Mouse (Mus musculus): ENCODE measurements around the gene Man1c1.

Gene Man1c1

DNA sequence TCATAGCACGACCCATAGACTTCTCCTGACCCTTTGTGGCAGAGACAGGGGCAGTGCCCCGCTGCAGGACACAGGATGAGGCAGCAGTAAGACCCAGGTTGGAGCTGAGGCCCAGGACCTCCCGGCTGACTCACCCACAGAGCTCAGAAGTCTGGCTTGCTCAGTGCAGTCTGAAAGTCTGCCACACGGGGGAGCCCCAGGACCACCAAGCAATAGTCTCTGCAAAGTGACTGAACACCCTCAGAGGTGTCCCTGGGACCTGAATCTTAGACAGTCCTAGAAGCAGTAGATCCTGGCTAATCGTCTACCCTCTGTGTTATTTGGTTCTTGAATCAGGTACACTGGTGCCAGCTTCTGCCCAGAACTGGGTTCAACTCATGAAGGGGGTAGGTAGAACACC lies 160.8 kb downstream of the Man1c1 start:
- peak; percentile 95 for DNase-seq

DNA sequence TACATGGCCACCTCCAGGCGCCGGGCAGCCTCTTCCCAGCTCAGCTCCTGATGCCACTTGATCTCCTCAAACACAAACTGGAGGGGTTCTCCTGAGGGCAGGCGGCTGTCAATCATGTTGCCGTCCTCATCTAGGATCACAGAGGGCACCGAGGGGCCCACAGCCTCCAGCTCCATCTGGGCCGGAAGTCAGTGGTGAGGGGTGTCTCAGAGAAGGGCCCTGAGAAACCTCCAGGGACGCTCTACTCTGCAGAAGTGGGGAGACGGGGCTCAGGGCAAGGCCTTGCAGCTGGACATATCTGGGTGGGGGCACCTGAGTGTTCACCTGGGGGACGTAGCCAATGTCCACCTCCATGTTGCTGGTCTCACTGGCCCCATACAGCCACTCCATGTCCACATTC lies 161.4 kb downstream of the Man1c1 start:
- DNase-seq: no peak

DNA sequence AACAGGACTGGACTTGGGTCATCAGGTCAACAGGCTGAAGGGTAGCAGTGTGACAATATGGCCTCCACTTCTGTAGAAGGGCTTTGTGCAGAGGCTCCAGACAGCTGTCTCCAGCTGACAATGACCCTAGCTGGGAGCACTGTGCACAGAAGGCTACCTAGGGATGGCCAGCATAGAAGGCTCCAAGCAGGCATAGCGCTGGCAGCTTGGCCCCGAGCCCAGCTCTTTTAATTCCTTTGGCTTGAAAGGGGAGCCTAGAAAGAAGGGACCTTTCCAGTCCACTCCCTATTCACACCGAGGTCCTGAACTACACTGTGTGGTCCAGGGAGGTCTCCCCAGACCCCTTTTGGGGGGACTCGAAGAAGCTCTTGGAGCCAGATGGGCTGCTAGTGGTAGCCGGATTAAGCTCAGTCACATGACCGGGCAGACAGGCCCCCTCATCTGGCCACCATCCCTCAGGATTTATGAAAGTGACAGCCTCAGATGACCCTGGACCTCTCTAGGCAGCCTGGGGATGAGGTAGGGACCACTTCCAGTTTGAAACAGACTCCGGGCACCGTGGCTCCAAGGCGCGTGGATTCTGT lies 165.0 kb downstream of the Man1c1 start:
- peak; percentile 48 for DNase-seq

DNA sequence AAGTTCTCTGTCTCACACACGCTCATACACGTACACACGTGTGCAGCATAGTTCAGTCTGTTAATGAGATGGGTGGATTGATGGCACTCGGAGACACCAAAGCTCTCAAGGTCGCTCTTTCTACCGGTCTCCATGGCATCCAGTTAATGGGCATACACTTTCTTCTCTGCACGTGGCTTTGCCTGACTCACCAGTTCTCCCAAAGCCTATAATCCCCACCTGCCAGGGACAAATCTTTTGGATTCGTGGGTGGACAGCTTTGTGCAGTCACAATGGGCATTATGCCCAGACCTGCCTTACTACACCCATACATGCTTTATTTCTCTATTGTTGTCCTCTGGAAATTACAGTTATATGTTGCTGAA lies 168.3 kb downstream of the Man1c1 start:
- DNase-seq: no peak

DNA sequence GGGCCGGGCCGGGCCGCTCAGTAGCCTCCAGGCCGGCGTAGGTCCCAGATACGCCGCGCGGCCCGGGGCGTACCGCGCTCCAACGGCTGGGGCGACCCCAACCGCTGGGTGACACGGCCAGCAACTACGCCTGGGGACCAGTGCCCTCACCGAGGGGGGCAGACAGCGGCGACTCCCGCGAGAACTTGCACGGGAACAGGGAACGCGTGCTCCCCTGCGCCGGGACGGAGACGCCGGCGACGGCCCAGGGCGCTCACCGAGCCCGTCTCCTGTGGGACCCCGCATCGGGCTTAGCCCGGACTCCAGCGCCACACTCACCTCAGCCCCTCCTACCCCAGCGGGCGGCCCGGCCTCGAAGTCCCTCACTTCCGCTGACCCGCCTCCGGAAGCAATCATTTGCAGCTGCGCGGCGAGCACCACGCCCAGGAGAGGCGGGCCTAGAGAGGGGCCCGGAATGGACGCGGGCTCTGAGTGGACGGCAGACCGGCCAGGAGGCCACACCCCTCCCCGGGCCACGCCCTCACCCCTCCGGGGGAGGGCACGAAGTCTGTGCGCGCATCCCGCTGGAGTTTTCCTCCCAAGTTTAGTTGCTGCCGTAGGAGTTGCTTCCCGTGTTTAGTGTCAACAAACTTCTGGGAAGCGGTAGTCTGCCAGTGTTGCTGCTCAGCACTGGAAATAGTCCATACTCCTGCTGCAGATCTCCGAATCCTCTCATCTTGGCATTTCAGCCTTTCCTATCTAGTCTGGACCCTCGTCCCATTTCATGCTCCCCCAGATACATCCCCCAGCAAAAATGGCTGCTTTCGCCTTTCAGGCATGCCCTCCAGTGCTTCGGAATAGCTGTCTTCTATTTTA lies 168.9 kb downstream of the Man1c1 start, which contains the start of gene Mtfr1l:
Mtfr1l (minus strand) TSS at position 456 of the 855 bp plus-strand sequence.
- peak; percentile 96 for DNase-seq

DNA sequence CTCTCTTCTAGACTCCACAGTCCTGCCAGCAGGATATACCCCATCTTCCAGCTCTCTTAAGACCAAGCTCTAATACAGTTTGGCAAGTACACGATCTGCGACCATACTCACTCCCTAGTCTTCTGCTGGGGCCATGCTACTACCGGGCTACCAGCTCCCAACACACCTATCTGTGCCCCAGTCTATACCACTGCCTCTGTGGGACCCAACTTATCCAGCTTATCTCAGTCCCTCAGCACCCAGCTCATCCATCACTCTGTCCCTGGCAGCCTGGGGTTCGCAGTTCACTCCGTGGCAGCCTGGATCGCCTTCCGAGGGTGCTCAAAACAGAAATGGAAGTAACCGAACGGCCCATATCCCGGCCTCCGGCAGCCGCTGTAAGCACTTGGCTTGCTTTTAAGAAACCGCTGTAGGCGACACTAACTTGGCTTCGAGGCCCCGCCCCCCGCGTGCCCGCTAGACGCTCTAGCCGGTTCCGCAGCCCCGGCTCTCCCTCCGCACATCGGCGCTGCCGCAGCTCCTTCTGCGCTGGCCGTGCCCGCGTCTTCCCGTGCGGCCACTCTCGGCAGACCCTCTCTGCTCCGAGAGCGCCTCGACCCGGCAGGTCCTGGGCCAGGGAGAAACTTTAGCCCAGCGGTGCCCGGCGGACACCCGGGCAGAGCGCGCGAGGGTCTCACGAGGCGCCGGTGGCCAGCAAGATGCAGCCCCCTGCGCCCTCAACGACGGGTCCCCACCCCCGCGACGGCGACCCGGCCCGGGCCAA lies 169.8 kb downstream of the Man1c1 start:
- no peak for DNase-seq

DNA sequence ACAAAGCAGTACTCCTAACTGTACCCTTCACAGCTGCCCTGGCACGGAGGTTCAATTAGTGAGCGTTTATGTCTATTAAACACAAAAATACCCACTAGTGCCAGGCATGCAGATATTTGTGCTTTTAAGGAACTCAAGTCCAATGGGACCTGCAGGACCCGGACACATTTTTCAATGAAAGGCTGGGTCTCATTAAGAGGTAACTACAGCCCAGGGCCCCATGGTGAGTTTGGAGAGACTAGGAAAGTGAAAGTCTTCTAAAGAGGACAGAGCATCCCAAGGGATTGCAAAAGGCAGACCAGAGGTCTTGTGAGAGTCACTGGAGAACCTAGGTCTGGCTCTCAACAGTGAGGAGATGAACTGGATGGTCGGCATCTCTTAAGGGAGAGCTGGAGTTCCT lies 170.7 kb downstream of the Man1c1 start:
- DNase-seq: no peak

DNA sequence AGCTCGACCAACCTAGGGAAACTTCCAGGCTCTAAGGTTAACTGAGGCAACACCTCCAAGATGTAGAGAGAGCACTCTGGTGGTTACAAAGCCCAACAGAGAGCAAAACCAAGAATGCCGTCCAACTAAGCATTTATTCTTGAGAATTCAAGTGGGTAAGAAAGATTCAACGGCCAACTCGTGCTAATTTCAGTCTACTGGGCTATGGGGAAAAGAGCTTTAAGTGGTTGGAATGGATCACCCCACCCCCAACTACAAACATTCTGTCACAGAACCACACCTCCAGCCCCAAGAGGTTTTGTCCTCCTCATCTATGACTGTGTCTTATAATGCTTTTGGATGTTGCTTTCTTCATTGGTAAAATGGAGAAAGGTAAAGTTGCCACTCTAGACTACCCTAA lies 171.2 kb downstream of the Man1c1 start:
- DNase-seq: no peak

DNA sequence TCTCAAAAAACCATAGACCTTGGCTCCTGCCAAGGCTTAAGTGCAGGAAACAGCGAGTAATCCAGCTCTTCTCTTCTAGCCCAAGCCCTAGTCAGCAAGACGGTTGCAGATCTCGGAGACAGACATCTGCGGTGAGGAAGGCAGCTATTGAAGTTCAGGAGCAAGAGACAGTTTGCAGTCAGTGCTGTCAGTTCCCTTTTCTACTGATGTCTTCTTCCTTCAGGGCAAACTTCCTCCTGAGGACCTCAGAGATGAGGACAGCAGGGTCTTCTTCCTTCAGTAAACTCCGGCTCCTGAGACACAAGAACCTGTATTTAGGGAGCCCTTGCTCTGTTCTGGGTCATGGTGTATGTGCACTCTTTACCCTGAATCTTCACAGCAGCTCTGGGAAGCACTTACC lies 177.9 kb downstream of the Man1c1 start:
- DNase-seq: no peak

DNA sequence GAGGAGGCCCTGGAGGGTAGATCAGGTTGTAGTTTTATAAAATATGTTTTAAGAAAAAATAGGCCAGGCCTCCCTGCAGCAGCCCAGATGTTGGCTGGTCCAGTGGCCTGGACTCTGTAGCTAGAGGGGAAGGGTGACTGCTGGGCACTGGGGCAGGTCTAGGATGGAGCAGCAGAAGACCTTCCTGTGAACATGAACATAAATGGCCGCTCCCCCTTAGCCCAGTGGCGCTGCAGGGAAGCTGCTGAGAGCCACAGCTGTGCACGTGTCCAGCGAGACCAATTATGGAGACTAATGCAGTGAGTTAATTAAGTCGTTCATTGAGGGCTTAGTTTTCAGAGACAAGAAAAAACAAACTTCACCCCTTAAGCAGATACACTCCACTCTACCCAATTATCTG lies 178.3 kb downstream of the Man1c1 start:
- no peak for DNase-seq

DNA sequence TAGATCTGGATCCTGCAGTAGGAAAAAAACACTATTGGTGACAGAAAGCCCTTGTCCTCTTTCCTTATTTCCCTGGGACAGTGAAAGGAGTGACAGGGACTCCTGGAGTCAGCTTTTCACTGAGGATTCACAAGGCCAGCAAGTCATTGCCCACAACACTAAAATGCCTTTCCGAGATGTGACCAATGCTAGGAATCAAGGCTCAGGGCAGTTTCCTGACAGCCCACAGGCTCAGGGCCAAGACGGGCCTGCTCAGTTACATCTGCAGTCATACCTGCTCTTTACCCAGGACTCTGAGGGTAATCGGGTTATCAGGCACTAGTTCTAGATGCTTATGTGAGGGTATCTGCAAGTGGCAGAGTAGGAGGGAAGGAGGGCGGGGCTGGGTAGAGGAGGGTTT lies 180.6 kb downstream of the Man1c1 start:
- no peak for DNase-seq

DNA sequence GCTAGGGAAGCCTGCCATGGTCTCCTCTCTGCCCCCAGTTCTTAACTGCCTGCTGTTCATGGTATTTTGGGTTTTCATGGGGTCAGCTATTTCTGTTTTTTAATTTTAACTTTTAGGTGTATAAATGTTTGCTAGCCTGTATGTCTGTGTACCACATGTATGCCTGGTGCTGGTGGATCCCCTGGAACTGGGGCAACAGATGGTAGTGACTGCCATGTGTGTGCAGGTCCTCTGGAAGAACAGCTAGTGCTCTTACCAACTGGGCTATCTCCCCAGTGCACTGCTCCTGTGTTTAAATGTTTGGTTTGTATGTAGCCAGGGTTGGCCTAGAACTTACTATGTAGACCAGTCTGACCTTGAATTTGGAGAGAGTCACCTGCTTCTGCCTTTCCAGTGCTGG lies 184.8 kb downstream of the Man1c1 start:
- DNase-seq: no peak

DNA sequence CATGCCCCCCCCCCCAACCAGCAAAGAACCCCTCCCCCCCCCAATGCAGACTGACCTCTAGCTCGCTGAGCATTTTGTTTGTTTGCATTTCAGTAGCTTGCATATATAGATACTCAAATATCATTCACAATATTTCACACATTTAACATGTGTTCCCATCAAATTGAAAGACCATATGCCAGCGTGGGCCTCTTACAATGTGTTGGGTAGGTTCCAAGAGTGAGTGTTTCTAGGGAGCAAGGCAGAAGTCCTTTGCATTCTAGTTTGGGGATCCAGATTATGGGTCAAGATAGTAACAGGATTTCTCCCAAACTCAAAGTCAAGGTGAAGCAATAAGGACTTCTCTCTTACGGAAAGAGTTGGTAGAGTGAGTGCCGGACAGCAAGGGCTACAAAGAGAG lies 185.5 kb downstream of the Man1c1 start:
- DNase-seq: no peak

DNA sequence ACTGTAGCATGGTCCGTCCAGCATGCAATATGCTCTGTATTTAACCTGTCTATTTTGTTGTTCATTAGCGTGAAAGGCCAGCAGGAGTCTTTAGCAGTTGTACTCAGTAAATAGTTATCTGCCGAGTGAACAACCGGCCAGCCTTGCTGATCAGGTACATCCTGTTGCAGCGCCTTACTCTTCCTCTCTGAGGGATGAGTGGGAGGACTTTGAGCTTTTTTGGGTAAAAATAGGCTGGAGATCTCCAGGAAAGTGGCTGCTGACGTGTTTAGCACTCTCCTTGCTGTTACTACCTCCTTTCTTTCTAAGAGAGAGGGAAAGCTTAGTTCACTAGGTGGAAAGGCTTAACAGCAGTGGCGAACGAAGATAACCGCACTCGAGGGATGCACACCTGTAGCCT lies 186.4 kb downstream of the Man1c1 start:
- no peak for DNase-seq

DNA sequence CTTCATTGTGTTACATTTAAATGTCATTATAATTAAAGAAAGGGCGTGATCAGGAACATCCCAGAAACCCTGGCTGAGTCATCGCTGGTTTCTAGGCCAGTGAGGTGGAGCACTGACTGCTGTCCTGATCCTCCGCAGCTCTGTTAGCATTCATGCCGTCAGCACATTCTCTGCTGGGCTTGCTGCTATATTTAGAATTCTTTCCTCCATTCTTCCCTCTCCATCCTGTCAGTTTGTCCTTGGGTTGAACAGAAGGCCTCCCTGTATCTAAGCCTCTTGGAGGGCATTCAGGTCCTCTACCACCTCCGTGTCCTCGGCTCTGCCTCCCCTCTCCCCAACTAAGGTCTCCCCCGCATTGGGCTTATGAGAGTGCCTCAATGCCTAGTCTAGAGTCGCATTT lies 187.1 kb downstream of the Man1c1 start:
- DNase-seq: no peak

DNA sequence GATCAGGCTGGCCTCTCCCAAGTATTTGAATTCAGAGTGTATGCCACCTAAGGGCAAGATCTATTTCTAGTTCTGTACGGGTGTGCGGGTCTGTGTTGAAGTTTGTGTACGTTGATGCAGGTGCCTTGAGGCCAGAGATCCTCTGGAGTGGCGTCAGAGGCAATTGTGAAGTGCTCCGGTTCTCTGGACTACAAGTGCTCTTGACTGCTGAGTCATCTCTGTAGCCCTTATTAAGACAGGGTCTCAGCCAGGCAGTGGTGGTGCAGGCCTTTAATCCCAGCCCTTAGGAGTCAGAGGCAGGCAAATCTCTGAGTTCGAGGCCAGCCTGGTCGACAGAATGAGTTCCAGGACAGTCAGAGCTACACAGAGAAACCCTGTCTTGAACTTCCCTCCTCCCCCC lies 188.5 kb downstream of the Man1c1 start:
- DNase-seq: no peak

DNA sequence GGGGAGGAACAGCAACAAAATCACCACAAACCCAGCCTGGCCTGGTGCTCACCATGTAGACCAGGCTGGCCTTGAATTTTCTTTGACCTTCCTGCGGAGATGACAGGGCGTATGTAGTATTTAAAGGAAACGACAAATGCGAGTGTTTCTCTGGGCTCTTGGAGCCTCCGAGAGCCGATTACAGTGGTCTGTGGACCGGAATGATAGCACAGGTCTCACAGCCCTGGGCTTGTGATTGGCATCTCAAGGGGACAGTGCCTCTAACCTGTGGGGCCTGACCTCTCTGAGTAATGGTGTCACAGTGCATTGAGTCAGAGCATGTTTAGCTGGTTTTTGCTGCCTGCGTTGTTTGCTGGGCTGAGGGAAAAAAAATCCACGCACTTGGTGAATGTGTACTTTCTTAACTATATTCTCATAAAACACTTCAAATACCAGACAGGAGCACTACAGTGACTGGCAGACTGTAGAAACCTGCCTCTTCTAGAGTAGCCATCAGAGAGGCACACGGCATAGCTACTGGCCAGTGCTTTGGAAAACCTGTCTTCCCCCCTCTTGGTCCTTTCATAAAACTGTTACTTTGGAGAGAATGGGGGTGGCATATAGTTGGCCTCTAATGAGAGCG lies 189.7 kb downstream of the Man1c1 start:
- no peak for DNase-seq

DNA sequence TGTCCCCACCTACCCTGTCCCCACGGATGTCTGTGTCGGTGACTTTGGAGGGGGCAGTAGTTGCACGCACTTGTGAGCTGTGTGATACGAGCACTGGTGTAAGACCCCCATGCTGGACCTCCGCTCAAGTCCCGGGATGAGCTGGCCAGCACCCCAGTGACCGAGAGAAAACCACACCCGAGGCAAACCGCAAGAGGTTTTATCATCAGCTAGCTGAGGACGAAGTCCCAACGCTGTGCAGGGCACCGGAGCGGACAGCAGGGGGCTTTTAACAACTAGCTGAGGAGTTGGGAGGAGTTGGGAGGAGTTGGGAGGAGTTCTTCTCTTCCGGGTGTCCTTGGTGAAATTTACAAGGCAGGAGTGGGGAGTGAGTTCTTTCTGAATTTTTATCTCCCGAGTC lies 191.3 kb downstream of the Man1c1 start:
- DNase-seq: no peak

DNA sequence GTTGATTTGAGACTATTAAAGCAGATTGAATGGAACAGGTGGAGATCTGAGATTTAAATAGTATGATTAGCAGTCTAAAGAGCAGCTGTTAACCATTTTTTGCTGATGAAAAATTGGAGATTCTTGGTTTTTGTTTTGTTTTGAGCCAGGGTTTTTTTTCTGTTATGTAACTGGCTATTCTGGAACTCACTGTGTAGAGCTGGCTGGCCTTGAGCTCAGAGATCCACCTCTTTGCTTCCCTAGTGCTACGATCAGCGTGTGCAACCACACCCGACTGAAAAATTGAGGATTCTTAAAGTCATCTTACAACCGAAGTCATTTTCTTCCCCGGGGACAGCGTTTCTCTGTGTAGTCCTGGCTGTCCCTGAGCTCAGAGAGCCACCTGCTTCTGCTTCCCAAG lies 192.4 kb downstream of the Man1c1 start:
- no peak for DNase-seq
